Comparison of ENCODE assay signal across 11 mouse cellular contexts in the genomic region with DNA sequence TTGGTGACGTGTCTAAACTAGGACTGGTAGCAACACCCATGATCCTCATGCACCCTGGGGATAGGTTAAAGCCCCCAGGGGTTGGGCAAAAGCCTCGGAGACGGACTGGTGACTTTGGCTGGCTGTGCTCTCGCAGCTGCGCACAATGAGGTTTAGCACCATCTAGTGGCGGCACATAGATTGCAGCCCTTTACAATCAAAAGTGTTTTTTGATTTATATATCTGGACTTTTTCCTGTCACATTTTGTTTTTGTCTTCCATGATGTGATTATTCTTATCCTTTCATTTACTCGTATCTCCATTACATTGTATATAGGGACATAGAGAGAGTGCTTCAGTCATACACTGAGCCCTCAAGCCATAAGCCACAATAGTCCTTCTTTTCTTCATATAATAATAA. TPM values are rescaled to one million over a fixed set of nuclear protein-coding genes. Genes with fewer than 3 reads are reported as not detected.
A peak's percentile ranks its signal among the peaks of the same experiment; 100 is the strongest.
DNase-seq lines count a peak whose midpoint lies in the region; ATAC-seq lines count a peak whose summit lies in the region.
"Not testable (repeated sequence)": the region's sequence is repeated elsewhere in the genome, so short reads cannot be mapped to it uniquely, and the experiment has no call there.
"Had no signal": no experiment of that assay in that cellular context is flagged by ENCODE, and none has a peak within 500 bp of the region (broad histone marks: within the 10 kb centered on the region; RNA-seq: fewer than 3 reads in every experiment).

No protein-coding gene starts in this region.

- WGBS in forebrain, embryonic 15.5 days = 0% methylated on average over 6 of the region's 7 CpGs
- whole genome bisulfite sequencing in hindbrain, embryonic 10.5 days = 4% methylated on average over 6 of the region's 7 CpGs
- 0% methylated on average over 7 of the region's 7 CpGs for WGBS in kidney, embryonic 15.5 days
- WGBS in liver, embryonic 11.5 days = 0% methylated on average over 4 of the region's 7 CpGs
- 1% methylated on average over 6 of the region's 7 CpGs for WGBS in midbrain, embryonic 10.5 days

- H3K4me2 ChIP-seq in forebrain, embryonic 15.5 days (replicated peaks) = peak overlapping the region; percentile 49
- peak overlapping the region; percentile 62 for H3K4me2 ChIP-seq in kidney, embryonic 15.5 days
- H3K4me2 ChIP-seq in liver, embryonic 11.5 days = not testable (repeated sequence)

- peak; percentile 35 for DNase-seq in embryo, embryonic 10.5 days (ENCODE audit: low spot score)
- not testable (repeated sequence) for DNase-seq in hindbrain, embryonic 10.5 days (ENCODE audit: low spot score); liver, embryonic 11.5 days (ENCODE audit: low spot score); midbrain, embryonic 10.5 days (ENCODE audit: low spot score)
- peak; percentile 39 for DNase-seq in retina, embryonic 14.5 days (ENCODE audit: low spot score)

- H3K4me1 ChIP-seq in forebrain, embryonic 15.5 days; hindbrain, embryonic 10.5 days (replicated peaks); kidney, embryonic 15.5 days; liver, embryonic 11.5 days (replicated peaks; ENCODE audit: control insufficient read depth, insufficient read depth, low read length); midbrain, embryonic 10.5 days: not testable (repeated sequence)

- H3K27me3 ChIP-seq in forebrain, embryonic 15.5 days; hindbrain, embryonic 10.5 days (ENCODE audit: insufficient read depth, poor library complexity, severe bottlenecking); kidney, embryonic 15.5 days; liver, embryonic 11.5 days (replicated peaks; ENCODE audit: control insufficient read depth, insufficient read depth, low read length); midbrain, embryonic 10.5 days (ENCODE audit: low read depth, poor library complexity, severe bottlenecking): not testable (repeated sequence)

- not testable (repeated sequence) for H3K9me3 ChIP-seq in forebrain, embryonic 15.5 days; hindbrain, embryonic 10.5 days; kidney, embryonic 15.5 days (replicated peaks); liver, embryonic 11.5 days (ENCODE audit: control insufficient read depth, low read length); midbrain, embryonic 10.5 days (replicated peaks)

- ATAC-seq in CD4-positive, CD25-positive, alpha-beta regulatory T cell, adult 4 months = peak; percentile 37
- ATAC-seq in forebrain, embryonic 15.5 days (replicated peaks) = not testable (repeated sequence)
- peak; percentile 89 for ATAC-seq in kidney, embryonic 15.5 days (replicated peaks; ENCODE audit: low FRiP score)
- ATAC-seq in liver, embryonic 11.5 days (replicated peaks; ENCODE audit: low FRiP score) = 0 out of 2 replicates have a peak, but pooled peaks have one; percentile 39

- peak overlapping the region; percentile 39 for H3K4me3 ChIP-seq in forebrain, embryonic 15.5 days
- H3K4me3 ChIP-seq in hindbrain, embryonic 10.5 days = peak overlapping the region; percentile 49; the same call in 1 of the 2 replicates
- H3K4me3 ChIP-seq in kidney, embryonic 15.5 days (replicated peaks) = peak overlapping the region; percentile 49
- H3K4me3 ChIP-seq in liver, embryonic 11.5 days (ENCODE audit: low read depth, low read length) = not testable (repeated sequence)
- peak overlapping the region; percentile 49 for H3K4me3 ChIP-seq in midbrain, embryonic 10.5 days

- not testable (repeated sequence) for H3K27ac ChIP-seq in forebrain, embryonic 15.5 days (replicated peaks); hindbrain, embryonic 10.5 days; liver, embryonic 11.5 days (ENCODE audit: low read depth, low read length); midbrain, embryonic 10.5 days (replicated peaks)
- peak overlapping the region; percentile 94; the same call in 1 of the 2 replicates for H3K27ac ChIP-seq in kidney, embryonic 15.5 days

- not testable (repeated sequence) for H3K9ac ChIP-seq in forebrain, embryonic 15.5 days (replicated peaks); kidney, embryonic 15.5 days; liver, embryonic 11.5 days (ENCODE audit: low read depth, low read length)

- not testable (repeated sequence) for H3K36me3 ChIP-seq in forebrain, embryonic 15.5 days; hindbrain, embryonic 10.5 days; kidney, embryonic 15.5 days; liver, embryonic 11.5 days (ENCODE audit: control insufficient read depth, insufficient read depth, low read length); midbrain, embryonic 10.5 days

RNA-seq across cellular contexts. Expression of a gene that starts 36.6 kb away (rescaled TPM):
- polyA plus RNA-seq in CD4-positive, CD25-positive, alpha-beta regulatory T cell, adult 4 months (2017; shearing (Covaris generic)) = not detected
- polyA plus RNA-seq in forebrain, embryonic 15.5 days (2015; fragmentation: Nextera tagmentation; extraction: Ambion mirVana) = not detected in 2 replicates
- polyA plus RNA-seq in hindbrain, embryonic 10.5 days (2016; fragmentation: Nextera tagmentation; extraction: Ambion mirVana) = not detected in 2 replicates
- polyA plus RNA-seq in kidney, embryonic 15.5 days (2015; fragmentation: Nextera tagmentation; extraction: Ambion mirVana) = not detected in 2 replicates
- polyA plus RNA-seq in liver, embryonic 11.5 days (2014; fragmentation: Nextera tagmentation; extraction: Ambion mirVana) = not detected in 2 replicates
- not detected in 2 replicates for polyA plus RNA-seq in midbrain, embryonic 10.5 days (2016; fragmentation: Nextera tagmentation; extraction: Ambion mirVana)
- polyA plus RNA-seq: cortical plate, adult 2 months; liver, adult 2 months; thymus, postnatal 0 days had no signal
